ENCODE assay signal across 45 mouse cellular contexts in the genomic region with DNA sequence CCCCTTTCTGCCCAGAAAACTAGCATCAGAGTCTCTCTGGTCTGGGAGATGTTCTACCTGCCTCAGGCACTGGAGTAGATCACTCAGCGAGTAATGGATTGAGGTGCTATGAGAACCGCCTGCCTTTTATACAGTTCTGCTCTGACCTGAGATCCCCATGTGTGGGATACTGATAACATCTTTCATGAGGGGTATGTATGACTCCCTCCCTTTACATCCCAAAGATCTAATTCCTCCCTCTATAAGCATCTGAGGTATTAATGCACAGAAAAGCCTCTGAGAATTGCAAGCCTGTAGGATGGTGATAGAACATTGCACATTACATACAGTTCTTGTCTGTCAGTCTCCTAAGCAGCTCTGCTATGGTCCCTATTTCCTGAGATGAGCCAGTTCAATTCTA. TPM values are rescaled to one million over a fixed set of nuclear protein-coding genes. Genes with fewer than 3 reads are reported as not detected.
"Had no signal": no experiment of that assay in that cellular context is flagged by ENCODE, and none has a peak within 500 bp of the region (broad histone marks: within the 10 kb centered on the region; RNA-seq: fewer than 3 reads in every experiment).

A gene (minus strand): TSS at position 101 of the 400 bp plus-strand sequence.

- H3K9me3 ChIP-seq: limb, embryonic 10.5 days; limb, embryonic 12.5 days; limb, embryonic 13.5 days; limb, embryonic 15.5 days; liver, embryonic 12.5 days; liver, embryonic 13.5 days; liver, embryonic 15.5 days; lung, embryonic 15.5 days; midbrain, embryonic 10.5 days; midbrain, embryonic 12.5 days; midbrain, embryonic 13.5 days; midbrain, embryonic 15.5 days had no signal

- H3K4me2 ChIP-seq: limb, embryonic 12.5 days; limb, embryonic 13.5 days; limb, embryonic 15.5 days; liver, embryonic 11.5 days; liver, embryonic 12.5 days; liver, embryonic 13.5 days; liver, embryonic 15.5 days; lung, embryonic 14.5 days; lung, embryonic 15.5 days; midbrain, embryonic 11.5 days; midbrain, embryonic 12.5 days; midbrain, embryonic 13.5 days; midbrain, embryonic 15.5 days had no signal

- H3K9ac ChIP-seq: limb, embryonic 12.5 days; limb, embryonic 13.5 days; limb, embryonic 15.5 days; liver, embryonic 12.5 days; liver, embryonic 13.5 days; liver, embryonic 14.5 days; liver, embryonic 15.5 days; liver, postnatal 0 days; lung, embryonic 14.5 days; lung, embryonic 15.5 days; midbrain, embryonic 12.5 days; midbrain, embryonic 13.5 days; midbrain, embryonic 15.5 days had no signal

- ATAC-seq: liver, embryonic 12.5 days; liver, postnatal 0 days; lung, postnatal 0 days; midbrain, embryonic 13.5 days; midbrain, embryonic 15.5 days; midbrain, embryonic 16.5 days had no signal

- H3K27ac ChIP-seq: left cerebral cortex, adult 2 months; limb, embryonic 10.5 days; limb, embryonic 12.5 days; limb, embryonic 13.5 days; limb, embryonic 15.5 days; liver, embryonic 12.5 days; liver, embryonic 13.5 days; liver, embryonic 14.5 days; liver, embryonic 15.5 days; lung, embryonic 15.5 days; macrophage; midbrain, embryonic 10.5 days; midbrain, embryonic 12.5 days; midbrain, embryonic 13.5 days; midbrain, embryonic 15.5 days had no signal

- H3K27me3 ChIP-seq: limb, embryonic 15.5 days; lung, embryonic 15.5 days; midbrain, embryonic 15.5 days had no signal

- H3K4me1 ChIP-seq: limb, embryonic 12.5 days; limb, embryonic 15.5 days; liver, embryonic 12.5 days; liver, embryonic 13.5 days; liver, embryonic 15.5 days; lung, embryonic 15.5 days had no signal

- H3K36me3 ChIP-seq: limb, embryonic 10.5 days; limb, embryonic 12.5 days; limb, embryonic 13.5 days; limb, embryonic 15.5 days; liver, embryonic 12.5 days; liver, embryonic 13.5 days; liver, embryonic 15.5 days; lung, embryonic 15.5 days; midbrain, embryonic 10.5 days; midbrain, embryonic 12.5 days; midbrain, embryonic 13.5 days; midbrain, embryonic 15.5 days had no signal

- H3K4me3 ChIP-seq: left cerebral cortex, adult 2 months; limb, embryonic 10.5 days; limb, embryonic 12.5 days; limb, embryonic 13.5 days; limb, embryonic 15.5 days; liver, embryonic 12.5 days; liver, embryonic 13.5 days; liver, embryonic 15.5 days; lung, embryonic 15.5 days; midbrain, embryonic 10.5 days; midbrain, embryonic 12.5 days; midbrain, embryonic 13.5 days; midbrain, embryonic 15.5 days; myocyte had no signal

- DNase-seq: left cerebral cortex, postnatal 4 days; liver; liver, embryonic 13.5 days; liver, postnatal 0 days; lung, adult 18-20 months; lung, adult 2 months; lung, embryonic 14.5 days; lung, postnatal 10 days; lung, postnatal 14 days; lung, postnatal 36 days; lung, postnatal 4 days; midbrain, embryonic 14.5 days had no signal

RNA-seq across cellular contexts. Expression of the gene that starts here (rescaled TPM):
- total RNA-seq: left cerebral cortex, adult 18-20 months; left cerebral cortex, adult 2 months; left cerebral cortex, postnatal 10 days; left cerebral cortex, postnatal 14 days; left cerebral cortex, postnatal 25 days; left cerebral cortex, postnatal 36 days; left cerebral cortex, postnatal 4 days; liver, adult 2 months; megakaryocyte progenitor cell, adult 5-6 weeks; megakaryocyte-erythroid progenitor cell, adult 5-6 weeks; monocyte, adult 5-6 weeks had no signal
- polyA plus RNA-seq: limb, embryonic 10.5 days; limb, embryonic 11.5 days; limb, embryonic 12.5 days; limb, embryonic 13.5 days; limb, embryonic 14.5 days; liver, adult 2 months; liver, embryonic 11.5 days; liver, embryonic 12.5 days; liver, embryonic 13.5 days; liver, embryonic 14.5 days; liver, embryonic 15.5 days; liver, embryonic 16.5 days; liver, postnatal 0 days; lung, embryonic 14.5 days; lung, embryonic 15.5 days; lung, embryonic 16.5 days; lung, postnatal 0 days; macrophage; midbrain, embryonic 10.5 days; midbrain, embryonic 11.5 days; midbrain, embryonic 12.5 days; midbrain, embryonic 13.5 days; midbrain, embryonic 14.5 days; midbrain, embryonic 15.5 days; midbrain, embryonic 16.5 days; midbrain, postnatal 0 days; myocyte had no signal
